Mouse (Mus musculus): ENCODE data around the gene Fgd6.
A peak's percentile ranks its signal among the peaks of the same experiment; 100 is the strongest.

Fgd6 gene

GRCm38 (mm10) chr10:94093534-94093933, 57.7 kb downstream of the Fgd6 start:
- DNase-seq (ENCODE audit: low read depth in 2 of 2, low spot score in 2 of 2): no peak

DNA sequence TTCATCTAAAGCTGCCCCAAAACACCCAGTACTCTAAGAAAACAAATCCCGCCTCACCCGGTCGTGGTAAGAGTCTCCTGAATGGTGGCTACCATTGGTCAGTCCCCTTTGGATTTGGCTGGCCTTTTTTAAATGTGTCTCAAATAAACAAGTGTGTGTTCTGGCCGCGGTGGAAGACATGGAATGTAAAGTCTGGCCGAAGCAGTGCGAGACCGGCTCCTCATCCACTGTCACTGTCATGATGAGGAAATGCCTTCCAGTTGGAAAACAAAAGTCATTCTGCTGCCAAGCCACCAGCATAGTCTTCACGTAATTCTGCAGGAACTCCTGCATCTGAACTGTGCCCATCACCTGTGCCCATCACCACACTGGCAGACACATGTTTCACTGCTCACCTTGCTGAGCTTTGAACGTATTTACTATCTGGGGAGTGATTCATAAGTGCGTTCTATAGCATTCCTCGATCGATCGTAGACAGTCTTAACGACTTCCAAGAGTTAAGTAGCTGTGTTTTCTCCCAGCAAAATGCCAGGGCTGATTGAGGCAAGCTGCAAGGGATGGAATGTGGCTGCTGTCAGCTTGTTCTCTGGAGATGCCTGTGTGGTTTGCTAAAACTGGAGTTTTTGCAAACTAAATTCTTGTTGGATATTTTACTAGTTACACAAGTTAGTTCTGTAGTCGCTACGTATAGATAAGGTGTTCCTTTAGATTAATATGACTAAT, 60.1 kb downstream of the Fgd6 start:
- no peak for DNase-seq (ENCODE audit: low read depth in 2 of 2, low spot score in 2 of 2)

DNA sequence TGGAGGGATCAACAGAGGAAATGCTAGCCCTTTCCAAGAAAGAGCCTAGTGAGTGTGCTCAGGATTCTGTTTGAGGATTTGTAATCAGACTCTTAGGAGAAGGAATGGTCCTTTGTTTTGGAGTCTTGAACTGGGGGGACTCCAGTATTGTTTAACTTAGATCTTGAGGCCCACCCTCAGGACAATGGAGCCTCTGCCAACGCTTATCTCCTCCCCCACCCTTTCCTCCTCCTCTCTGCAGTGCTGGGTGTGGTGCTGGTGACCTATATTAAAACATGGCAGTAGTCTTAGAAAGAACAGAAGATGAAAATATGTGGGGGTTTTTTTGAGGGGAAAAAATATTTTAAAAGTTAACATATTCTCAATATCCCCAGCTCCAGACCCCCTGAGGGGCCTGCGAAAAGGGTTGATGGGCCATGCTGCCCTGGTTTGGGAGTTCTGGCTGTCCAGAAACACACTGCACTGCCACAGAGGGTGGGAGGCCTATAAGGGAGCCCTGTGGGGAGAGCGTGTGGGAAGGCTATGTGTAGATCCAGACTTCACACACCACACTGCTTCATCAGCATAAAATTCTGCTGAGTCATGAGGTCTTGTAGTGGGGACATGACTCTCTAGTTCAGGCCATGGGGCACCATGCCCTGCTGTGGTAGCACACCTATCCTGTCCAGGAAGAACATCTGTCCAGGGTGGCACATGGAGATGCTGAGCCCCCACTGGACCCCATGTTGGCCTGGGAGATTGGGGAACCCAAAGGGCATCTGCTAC, 61.5 kb downstream of the Fgd6 start:
- DNase-seq (ENCODE audit: low read depth in 2 of 2, low spot score in 2 of 2): no peak

DNA sequence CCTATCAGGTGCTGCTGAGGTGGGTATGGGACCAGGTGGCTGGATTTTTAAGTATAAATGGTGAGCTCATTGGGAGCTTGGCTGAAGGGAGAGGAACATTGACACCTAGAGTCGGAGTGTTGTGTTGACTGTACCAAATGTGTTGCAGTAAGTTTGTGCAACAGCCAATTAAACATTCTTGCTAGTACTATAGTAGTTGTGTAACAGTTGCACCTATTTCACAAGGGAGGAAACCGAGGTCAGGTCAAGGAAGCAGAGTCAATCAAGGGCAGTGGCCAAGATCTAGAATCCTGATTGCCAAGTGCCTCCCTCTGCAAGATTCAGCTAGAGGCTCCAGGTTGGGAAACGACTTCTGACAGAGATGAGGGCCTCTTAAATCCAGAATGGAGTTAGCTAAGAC, 62.3 kb downstream of the Fgd6 start:
- DNase-seq (ENCODE audit: low read depth in 2 of 2, low spot score in 2 of 2): no peak

DNA sequence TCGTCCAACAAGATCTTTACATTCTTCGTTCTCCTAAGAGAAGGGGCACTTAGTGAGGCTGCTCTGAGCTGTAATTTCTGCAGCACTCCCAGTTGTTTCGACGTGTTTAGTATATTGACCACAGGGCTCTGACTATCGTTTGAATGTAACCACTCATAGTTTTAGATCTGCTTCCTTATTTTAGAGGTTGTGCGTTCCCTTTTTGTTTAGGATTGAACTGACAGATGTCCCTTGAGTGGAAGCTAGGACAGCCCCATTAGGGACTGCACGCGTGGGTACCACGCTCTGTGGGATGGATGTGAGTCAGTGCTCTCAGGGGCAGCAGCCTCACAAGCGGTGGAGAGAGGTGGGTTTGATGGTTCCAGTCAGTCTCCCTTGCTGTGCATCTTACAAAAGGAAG, 69.7 kb downstream of the Fgd6 start:
- no peak for DNase-seq (ENCODE audit: low read depth in 2 of 2, low spot score in 2 of 2)

GRCm38 (mm10) chr10:94107168-94107567, 71.4 kb downstream of the Fgd6 start:
- no peak for DNase-seq (ENCODE audit: low read depth in 2 of 2, low spot score in 2 of 2)

DNA sequence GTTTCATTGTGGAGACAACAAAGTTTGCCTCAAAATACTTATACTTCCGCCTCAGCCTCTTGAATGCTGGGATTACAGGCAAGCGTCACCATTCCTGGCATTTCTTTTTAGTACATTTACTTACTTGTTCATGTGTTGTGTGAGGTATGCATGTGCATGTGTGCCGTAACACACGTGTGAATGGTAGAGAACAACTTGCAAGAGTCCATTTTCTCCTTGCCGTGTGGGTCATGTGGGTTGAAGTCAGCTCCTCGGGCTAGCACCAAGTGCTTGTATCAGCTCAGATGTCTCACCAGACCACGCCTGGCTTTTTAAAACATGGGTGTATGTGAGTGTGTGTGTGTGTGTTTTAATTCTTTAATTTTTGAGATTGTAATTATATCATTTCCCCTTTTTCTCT, 71.8 kb downstream of the Fgd6 start:
- DNase-seq (ENCODE audit: low read depth in 2 of 2, low spot score in 2 of 2): no peak

- no peak for DNase-seq (ENCODE audit: low read depth in 2 of 2, low spot score in 2 of 2)
These were observed 73.0 kb downstream of the Fgd6 start for GRCm38 (mm10) chr10:94108791-94109190.

- no peak for DNase-seq (ENCODE audit: low read depth in 2 of 2, low spot score in 2 of 2)
These were observed 75.3 kb downstream of the Fgd6 start for GRCm38 (mm10) chr10:94110834-94111754.

- no peak for DNase-seq (ENCODE audit: low read depth in 2 of 2, low spot score in 2 of 2)
These were observed 76.4 kb downstream of the Fgd6 start for GRCm38 (mm10) chr10:94112207-94112606.

DNA sequence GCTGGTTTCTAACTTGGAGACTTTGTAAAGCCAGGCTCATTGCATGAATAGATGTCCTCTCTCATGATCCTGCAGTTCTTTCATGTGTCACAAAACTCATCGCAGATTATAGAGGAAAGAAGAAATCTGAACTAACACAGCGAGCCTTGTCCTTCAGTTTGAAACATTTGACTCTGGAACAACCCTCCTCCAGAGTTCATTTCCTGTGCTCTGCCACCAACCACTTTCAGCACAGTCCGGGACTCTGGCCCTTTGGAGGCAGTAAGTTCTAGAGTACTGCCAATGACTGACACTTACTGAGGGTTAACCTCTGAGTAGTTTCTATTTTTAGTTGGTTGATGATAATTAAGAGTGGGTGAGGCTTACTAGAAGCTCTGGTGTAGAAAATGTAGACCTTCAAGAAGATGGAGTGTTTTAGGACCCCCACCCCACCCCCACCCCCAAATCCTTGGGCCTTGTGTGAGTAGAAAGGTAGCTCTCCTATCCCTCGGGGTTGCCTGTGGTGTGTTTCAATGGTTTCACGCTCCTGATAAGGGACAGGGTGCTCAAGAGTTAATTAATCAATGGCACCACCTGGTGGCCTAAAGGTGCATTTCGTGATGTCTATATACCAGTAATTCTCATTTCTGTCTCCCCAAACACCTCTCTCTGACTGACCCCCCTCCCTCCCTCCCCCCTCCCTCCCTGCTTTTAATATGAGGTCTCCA, 80.2 kb downstream of the Fgd6 start:
- peak; percentile 46 to 72 for DNase-seq (ENCODE audit: low read depth in 2 of 2, low spot score in 2 of 2)

- DNase-seq (ENCODE audit: low read depth in 2 of 2, low spot score in 2 of 2): no peak
These were observed 81.1 kb downstream of the Fgd6 start for GRCm38 (mm10) chr10:94116781-94117340.

- no peak for DNase-seq (ENCODE audit: low read depth in 2 of 2, low spot score in 2 of 2)
These were observed 82.1 kb downstream of the Fgd6 start for GRCm38 (mm10) chr10:94117916-94118315.

DNA sequence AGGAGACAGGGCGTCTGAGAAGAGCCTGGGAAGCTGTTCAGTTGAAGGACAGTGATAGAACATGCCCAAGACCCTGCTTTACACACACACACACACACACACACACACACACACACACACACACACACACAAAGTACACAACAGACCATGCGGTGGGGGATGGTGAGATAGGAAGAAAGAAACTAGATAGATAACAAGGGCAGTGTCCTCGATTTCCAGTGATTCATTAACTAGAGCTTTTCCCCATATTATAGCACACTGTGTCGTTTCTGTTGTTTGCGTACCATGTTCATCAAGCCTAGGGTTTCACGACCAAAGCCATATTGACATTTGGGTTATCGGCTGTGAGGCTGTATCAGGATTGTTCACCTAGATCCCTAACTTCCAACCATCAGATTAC, 83.2 kb downstream of the Fgd6 start:
- DNase-seq (ENCODE audit: low read depth in 2 of 2, low spot score in 2 of 2): no peak

DNA sequence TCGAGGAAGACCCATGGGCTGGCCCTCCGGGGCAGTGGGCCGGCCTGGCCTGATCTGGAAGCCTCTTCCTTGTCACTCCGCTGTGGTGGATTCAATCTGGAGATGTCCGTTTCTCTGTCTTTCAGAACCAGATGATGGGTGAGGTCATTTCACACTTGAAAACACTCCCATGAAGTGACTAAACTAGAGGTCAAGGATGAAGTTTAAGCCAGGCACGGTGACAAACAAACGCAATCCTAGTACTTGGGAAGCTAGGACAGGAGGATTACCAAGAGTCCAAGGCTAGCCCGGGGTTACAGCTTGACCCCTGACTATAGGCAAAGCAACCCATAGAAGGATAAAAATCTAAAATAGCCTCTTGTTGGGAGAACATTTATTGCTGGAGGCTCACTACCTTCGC, 84.9 kb downstream of the Fgd6 start:
- no peak for DNase-seq (ENCODE audit: low read depth in 2 of 2, low spot score in 2 of 2)

DNA sequence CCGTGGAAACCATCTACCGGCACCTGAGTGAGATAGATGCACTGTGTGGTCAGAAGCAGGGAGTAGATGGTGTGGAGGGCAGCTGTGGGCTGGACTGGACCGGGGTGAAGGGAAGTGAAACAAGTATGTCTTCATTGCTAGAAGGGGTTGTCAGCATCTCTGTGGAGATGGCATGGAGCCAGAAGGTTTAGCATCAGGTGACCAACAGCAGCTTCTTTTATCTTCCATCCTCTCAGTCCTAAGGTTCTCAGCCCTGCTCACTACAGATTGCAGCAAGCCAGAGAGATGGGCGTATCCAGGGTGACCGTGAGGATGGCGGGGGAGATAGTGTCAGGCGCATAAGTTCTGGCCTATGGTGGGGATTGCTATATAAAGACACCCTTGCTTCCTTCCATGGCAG, 86.8 kb downstream of the Fgd6 start:
- no peak for DNase-seq (ENCODE audit: low read depth in 2 of 2, low spot score in 2 of 2)

DNA sequence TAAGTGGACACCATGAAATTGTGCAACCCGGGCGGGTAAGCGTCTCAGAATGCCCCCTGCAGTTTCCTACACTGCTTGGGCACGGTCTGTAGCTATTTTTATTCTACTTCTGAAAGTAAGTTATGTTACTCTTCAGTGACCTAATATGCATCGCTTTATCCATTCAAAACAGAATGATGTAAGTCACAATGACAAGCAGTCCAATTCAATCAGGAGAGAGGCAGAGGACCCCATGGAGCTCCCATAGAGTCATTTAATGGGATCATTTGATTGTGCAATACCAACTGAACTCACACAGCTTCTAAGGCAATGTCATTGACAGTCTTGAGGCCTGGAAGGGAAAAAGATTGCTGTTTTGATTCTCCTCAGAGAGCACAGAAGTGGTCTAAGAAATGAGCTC, 87.8 kb downstream of the Fgd6 start:
- DNase-seq (ENCODE audit: low read depth in 2 of 2, low spot score in 2 of 2): no peak

GRCm38 (mm10) chr10:94124376-94124775, 88.6 kb downstream of the Fgd6 start:
- DNase-seq (ENCODE audit: low read depth in 2 of 2, low spot score in 2 of 2): no peak

GRCm38 (mm10) chr10:94129680-94130119, 93.9 kb downstream of the Fgd6 start:
- no peak for DNase-seq (ENCODE audit: low read depth in 2 of 2, low spot score in 2 of 2)

DNA sequence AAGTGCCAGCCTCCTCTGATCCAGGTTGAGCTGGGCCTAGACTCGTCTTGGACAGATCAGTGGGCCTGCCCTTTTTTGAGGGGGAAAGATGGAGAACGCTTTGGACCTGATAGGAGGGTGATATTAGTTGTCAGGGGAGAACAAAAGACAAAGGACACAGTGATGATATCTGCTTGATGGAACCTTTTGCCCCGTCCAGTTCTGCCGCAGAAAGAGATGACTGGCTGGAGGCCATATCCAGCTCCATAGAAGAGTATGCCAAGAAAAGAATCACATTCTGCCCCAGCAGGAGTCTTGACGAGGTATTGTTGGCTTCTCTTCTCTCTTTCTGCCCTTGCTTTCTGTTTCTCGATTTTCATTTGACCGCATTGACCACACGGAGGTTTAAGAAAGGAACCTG, 97.3 kb downstream of the Fgd6 start:
- DNase-seq (ENCODE audit: low read depth in 2 of 2, low spot score in 2 of 2): no peak

DNA sequence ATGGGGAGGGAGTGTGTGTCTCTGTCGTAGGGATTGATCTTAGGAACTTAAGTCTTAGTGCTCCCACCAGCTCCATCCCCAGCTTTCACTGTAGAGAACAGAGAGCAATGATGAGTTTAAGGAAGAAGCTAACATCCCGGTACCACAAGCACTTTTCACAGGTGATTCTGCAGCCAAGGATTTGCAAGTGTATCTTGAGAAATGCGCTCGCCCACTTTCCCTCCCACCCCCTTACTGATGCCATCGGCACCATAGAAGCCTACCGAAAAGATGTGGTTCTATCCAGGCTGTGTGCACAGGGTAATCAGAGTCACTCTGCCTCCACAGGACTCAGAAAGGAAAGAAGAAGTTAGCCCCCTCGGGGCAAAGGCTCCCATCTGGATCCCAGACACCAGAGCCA, 97.9 kb downstream of the Fgd6 start:
- DNase-seq (ENCODE audit: low read depth in 2 of 2, low spot score in 2 of 2): no peak
